Mouse (Mus musculus) left cerebral cortex, postnatal 25 days (tissue): ENCODE data around the gene Pttg1. TPM values are rescaled to one million over a fixed set of nuclear protein-coding genes. Genes with fewer than 3 reads are reported as not detected.

ENCODE experiments used
- DNase-seq, 2 experiments: peaks; one replicate each; pipeline ENCODE4 v3.0.0; 2022; ENCODE audit warnings: low spot score in 2 of 2, mixed read lengths in 1 of 2
- intact Hi-C: fragments of 180-260 bp; cut with DNase I; formaldehyde crosslinking; loops from one replicate; pipeline ENCODE4 v1.15.1; 2025
- total RNA-seq, 2 experiments: library from RNA; stranded (reverse); gene quantifications; 2 replicates each; pipeline ENCODE4 v1.2.3; 2021

Pttg1 gene
- 10 to 100 TPM; 25.5 to 27.4 TPM for total RNA-seq

DNA sequence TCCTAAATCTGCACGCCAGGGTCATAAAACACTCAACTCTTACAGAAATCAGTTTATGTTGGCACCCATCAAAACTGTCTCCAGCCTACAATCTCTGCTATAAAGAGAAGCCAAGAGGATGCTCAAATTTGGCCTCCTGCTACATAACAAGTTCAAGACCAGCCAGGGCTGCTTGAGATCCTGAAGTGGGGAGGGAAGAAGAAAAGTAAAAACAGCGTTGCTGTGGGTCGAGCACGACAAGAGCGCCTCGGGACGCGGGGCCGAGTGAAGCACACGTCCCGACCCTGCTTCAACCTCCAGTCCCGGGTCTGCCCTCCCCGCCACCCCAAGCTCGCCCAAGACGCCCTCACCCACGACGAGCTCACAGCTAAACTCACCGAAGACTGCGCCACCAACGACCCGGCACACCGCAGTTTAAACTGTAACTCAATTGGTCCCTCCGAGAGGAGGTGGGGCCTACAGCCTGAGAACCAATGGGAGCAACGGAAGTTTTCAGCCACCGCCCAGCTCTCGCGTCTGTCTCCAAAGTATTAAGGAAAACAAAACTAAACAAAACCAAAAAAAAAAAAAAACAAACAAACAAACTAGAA is at the start of gene Pttg1:
Gene Pttg1 (minus strand): TSS at position 428 of the 590 bp plus-strand sequence.
- intact Hi-C loops = no loop called here
- peak; percentile 60 to 81 for DNase-seq

DNA sequence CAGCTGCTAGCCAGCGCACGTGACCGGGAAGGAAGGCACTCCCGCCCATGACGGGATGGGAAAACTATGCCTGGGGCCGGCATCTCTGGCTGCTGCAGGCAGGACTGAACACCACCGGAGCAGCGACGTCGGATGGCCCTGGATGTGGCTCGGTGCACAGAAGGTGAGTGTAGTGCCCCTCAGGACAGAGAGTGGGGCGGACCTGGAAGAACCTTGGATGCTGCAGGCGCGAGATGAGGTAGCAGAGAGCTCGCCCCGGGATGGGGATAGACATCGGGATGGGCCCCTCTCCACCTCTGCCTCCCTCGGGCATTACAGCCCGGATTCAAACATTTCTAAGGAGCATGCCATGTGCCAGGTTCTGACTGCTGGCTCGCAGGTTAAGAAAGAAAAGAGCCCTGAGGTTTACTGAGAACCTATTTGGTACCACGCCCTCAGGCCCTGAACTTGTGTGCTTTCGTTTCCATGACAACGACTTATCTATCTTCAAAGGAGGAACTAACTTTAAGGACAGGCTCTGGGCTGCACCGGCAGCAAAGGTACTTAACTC is 48.2 kb upstream of the Pttg1 start, which contains the start of gene C1qtnf2:
Gene C1qtnf2 (plus strand): TSS at position 52 of the 550 bp plus-strand sequence.
- intact Hi-C loops = no loop called here
- DNase-seq = no peak

DNA sequence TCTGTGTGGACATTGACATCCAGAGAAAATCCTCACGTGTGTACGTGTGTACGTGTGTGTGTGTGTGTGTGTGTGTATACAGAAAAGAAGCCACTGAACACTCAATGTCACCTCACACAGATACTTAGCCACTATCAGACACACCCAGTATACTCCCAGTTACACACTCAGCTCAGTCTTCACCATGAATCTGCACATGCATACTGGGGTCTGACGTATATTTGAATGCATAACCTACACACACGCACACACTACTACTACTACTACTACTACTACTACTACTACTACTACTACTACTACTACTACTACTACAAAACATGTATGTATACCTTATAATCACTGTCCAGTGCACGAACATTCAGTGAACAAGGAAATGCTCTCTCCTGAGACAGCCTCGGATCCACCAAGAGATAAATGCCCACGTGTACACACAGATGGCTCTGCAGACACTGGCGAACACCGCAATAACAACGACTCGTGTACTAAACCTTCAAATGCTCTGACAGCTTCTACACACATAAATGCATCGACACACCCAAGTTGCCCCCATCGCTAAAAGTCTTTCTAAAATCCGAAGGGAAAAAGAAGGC is 47.7 kb upstream of the Pttg1 start:
- intact Hi-C loops = no loop called here

DNA sequence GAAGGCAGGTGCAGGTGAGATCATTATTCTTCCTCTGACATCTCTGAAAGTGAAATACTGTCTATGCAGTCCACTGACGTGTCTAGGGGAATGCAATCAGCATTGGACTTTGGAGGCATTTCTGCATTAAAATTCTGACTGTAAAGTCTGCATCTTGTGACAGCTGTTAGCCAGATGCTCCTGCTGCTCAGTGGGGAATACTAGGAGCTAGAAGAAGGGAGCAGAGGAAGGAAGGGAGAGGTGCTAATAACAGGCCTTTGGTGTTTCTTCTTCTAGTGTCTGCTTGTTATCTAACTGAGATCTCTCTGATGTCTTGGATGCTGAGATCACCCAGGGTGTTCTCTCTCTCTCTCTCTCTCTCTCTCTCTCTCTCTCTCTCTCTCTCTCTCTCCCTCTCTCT is 47.1 kb upstream of the Pttg1 start:
- intact Hi-C loops = no loop called here
- no peak for DNase-seq

More for the DNA sequence above, 47.7 kb upstream of the Pttg1 start:
- no peak for DNase-seq

DNA sequence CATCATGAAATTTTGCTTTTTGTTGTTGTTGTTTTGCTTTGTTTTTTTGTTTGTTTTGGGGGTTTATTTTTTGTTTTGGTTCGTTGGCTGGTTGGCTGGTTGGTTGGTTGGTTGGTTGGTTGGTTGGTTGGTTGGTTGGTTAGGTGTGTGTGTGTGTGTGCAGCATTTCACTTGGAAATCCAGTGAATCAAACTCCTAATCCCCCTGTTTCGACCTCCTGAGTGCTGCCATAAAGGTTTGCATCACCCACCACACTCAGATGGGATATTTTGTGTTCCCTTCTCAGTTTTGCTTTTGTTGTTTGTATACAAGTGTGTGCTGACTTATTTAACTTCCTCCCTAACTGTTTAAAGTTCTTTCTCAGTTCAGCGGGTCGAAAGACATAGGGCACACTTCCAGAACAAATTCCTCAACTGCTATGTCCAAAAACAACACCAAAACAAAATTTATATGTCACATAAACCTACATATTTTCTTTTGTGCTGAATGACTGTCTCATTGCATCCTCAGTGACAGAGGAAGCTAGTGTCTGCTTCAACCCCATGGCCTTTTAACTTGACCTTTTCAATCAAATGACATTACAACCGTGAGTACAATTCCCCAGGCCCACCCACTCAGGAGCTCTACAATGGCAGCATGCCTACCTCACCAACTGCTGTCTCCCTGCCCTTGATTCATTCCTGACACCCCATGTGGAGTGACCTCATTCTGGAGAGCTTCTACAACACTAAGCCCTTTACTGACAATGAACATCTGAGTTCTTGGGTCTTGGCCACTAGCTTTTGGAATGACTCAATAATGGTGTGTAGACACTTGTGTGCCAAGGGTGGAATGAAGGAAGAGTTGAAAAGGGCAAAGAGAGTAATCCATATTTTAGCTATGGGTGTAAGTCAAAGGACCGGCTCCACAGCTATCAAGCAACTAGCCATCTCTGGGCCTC is 45.1 kb upstream of the Pttg1 start:
- no peak for DNase-seq
- intact Hi-C loops = no loop called here

DNA sequence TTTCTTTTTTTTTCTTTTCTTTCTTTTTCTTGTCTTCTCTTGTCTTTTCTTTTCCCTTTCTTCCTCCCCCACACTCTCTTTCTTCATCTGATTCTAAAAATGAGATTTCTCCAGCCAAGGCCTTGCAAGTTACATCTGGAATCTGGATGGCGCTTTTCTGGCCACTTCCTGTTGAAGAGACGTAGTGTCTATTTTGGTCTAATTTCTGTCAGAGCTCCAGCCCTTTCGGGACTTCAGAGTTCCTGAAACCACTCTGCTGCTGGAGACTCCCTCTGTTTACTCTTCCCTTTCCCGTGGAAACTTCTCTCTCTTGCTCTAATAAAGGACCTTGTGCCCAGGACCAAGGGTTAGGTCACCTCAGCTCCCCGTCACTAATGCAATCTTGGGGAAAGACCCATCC is 44.1 kb upstream of the Pttg1 start:
- intact Hi-C loops = no loop called here
- DNase-seq = no peak

DNA sequence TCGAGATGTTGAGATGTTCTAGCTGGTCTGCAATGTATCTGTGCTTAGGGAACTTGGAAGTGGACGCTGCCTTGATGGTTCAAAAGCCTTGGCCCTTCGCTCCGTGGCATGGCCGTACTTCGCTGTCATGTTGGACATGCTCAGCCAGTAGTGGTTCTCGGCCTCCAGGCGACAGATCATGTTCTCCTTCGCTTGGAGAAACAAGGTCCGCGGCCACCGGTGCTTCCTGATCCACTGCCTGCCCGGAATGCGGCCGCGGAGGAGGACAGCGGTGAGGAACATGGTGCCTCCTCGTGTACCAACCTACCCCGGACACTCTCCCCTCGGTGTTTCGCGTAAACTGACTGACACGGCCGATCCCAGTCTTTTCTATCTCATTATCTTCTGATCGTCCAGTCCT is 37.2 kb upstream of the Pttg1 start:
- intact Hi-C loops = no loop called here
- DNase-seq = no peak

DNA sequence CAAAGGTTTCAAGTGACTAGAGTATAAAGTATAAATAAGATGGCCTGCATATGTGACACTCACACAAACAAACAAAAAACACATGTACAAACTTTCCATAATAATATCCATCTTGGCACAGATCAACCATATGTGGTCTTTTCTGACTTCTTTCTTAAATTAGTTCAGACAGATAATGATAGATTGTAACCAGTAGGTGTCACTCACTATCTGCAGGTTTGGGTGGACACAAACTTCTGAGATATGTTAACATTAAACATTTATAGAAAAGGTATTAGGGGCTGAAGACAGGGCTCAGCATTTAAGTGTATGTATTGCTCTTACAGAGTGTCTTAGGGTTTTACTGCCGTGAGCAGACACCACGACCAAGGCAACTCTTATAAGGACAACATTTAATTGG is 26.2 kb upstream of the Pttg1 start:
- DNase-seq = no peak
- intact Hi-C loops = loop anchor here (2.0 kb wide), 1 partner anchor 41 kb away; no protein-coding TSS in a partner anchor

DNA sequence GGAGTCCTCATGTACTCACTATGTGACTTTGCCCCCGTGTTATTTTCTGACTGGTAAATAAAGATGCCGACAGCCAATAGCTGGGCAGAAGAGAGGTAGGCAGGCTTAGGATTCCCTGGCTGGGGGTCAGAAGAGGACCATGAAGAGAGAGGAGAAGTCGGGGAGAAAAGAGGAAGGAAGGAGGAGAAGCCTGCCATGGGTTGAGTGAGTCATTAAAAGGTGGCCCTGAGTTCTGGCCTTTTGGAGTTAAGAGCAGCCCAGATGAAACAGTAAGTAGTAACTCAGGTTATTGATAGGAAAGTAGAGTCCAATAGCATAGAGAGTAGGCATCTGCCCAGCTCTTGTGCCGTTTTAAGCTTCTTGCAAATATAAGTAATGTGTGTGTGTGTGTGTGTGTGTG is 25.3 kb upstream of the Pttg1 start:
- intact Hi-C loops = no loop called here
- DNase-seq = no peak

DNA sequence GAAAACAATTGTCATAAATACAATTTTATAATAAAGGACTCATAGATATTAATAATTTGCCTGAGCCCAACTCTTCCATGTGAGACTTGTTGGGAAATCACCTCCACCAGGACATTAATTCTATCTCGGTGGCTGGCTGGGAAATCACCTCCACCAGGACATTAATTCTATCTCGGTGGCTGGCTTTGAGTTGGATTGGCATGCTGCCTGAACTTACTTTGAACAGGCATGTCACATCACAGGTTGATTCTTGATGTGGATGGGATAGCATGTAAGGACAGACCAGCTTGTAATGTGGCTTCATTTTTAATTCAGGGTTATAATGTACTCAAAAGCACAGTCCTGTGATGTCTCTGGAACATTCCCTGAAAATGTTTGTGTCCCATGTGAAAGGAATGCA is 23.9 kb upstream of the Pttg1 start:
- intact Hi-C loops = no loop called here
- DNase-seq = no peak

DNA sequence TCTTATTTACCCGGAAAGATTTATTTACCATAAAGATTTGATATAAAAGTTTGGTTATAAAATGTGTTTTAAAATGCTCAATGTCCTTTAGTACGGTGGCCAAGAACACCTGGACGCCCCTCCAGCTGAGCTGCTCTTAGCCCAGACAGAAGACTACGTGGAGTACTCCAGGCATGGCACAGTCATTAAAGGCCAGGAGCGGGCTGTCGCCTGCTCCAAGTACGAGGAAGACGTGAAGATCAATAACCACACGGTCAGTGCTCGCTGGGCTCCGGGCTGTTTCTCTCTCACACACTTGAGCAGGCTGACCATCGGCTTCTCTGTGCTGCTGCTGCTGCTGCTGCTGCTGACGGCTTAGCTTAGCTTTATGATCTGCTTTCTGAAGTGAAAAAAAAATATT is 17.1 kb upstream of the Pttg1 start:
- intact Hi-C loops = loop anchor here (5.0 kb wide), 1 partner anchor 289 kb away; no protein-coding TSS in a partner anchor
- DNase-seq = no peak

DNA sequence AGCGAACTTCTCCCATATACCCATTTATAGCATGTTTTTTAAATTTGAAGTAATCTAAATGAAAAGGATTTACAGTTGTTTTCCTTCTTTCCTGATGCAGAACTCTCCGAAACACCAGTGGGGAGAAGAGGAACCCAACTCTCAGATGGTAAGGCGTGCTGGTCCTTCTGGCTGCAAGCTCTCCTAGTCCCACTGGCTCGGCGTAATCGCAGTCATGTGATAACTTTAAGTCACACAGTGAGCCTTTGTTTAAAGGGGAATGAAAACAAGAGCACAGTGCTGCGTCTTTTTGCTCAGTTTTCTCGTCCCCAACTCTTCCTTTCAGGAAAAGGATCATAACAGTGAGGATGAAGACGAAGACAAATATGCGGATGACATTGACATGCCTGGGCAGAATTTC is 15.1 kb upstream of the Pttg1 start:
- no peak for DNase-seq
- intact Hi-C loops = loop anchor here (5.0 kb wide), 1 partner anchor 291 kb away; no protein-coding TSS in a partner anchor

DNA sequence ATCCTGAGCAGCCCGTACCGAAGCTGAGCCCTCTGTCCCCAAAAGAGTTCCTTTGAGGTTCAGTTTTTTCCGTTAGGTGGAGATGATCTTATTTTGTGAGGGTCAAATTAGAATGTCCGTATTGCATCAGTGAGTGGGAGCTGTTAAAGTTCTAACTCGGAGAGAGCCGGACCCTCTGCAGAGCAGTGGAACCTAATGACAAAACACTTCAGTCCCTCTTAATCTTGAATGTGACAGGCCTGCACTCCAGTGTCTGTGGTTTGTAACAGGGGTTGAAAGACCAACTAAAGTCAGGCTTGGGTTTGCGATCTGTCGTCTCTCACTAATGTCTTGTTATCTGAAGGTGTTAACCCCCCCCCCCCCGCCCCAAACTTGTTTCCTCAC is 8.0 kb upstream of the Pttg1 start:
- intact Hi-C loops = no loop called here
- DNase-seq = no peak

DNA sequence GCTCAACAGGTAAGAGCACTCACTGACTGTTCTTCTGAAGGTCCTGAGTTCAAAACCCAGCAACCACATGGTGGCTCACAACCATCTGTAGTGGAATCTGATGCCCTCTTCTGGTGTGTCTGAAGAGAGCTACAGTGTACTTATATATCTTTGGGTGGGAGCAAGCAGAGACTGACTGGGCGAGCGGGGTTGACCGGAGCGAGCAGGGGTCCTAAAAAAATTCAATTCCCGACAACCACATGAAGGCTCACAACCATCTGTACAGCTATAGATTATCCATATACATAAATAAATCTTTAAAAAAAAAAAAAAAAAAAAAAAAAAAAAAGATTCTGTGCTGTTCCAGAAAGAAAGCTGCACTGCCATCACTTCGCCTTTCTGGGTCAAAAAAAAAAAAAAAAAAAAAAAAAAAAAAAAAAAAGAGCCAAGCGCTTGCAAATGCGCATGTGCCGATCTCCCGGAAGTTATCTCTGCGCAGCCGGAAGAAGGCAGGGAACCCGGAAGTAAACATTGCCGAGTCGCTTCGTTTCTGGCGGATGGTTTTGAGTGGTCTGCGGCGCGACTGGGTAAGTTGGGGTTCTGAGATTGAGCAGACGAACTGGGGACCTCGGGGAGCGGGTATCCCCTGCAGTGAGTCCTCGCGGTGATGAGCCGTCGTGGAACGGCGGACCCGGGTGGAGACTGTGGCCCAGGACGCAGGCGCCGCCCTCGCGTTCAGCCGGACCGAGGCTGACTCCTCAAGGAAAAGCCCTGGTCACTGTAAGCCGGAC is 7.4 kb upstream of the Pttg1 start, which contains the start of gene Slu7:
Gene Slu7 (plus strand): TSS at position 491 of the 770 bp plus-strand sequence.
- DNase-seq = peak; percentile 59 to 74
- intact Hi-C loops = no loop called here

DNA sequence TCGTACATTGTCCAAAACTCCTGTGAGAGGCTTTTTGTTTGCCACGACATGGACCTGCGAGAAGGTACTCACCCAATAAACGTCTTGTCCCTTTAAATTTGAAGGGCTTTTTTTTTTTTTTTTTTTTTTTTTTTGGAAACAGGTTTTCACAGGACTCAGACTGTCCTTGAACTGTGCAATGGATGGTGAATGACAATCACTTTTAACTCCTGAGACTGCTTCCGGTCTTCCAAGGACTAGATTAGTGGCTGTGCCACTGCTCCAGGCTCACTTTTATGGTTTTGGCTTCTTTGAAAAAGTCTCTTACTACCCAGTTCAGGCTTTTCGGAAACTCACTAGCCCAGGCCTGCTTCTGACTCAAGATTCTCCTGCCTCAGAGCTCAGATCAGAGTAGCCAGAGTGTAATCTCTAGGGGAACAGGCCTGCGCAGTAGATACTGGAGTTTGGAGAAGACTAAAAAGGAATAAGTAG is 398 bp upstream of the Pttg1 start:
- intact Hi-C loops = no loop called here
- no peak for DNase-seq

DNA sequence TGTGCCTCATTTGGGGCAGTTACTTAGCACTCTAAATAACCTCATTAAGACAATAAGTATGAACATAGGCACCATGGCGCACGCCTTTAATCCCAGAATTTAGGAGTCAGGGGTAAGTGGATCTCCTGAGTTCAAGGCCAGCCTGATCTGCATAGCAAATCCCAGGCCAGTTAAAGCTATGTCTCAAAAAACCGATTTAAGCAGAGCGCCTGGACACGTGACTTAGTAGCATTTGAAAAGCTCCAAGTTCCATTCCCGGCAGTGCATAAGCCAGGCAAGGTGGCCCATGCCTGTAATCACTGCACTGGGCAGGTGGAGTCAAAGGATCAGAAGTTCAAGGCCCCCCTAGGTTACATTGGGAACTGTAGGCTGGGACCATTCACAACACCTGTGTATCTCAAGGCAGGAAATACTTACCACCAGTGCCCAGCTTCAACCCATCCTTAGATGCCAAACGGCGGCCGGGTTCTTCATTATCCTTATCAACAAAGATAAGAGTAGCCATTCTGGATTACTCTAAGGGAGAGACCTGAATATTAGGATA is 813 bp downstream of the Pttg1 start:
- intact Hi-C loops = no loop called here
- no peak for DNase-seq

DNA sequence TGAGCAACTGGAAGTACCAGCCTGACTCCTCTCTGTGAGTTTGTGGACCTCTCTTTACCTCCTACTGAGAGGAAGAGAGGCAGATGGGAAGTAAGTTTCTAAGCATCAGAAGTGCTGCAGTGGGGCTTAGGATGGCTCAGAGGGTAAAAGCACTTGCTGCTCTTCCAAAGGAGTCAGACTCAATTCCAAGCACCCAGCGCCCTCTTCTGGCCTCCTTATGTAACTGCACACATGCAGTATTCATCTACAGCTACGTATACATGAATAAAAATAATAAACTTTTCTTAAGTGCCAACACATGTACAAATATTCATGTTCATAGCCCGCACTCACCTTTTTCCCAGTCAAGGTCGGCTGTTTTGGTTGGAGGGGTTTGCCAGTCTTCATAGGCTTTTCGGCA is 1.7 kb downstream of the Pttg1 start:
- DNase-seq = no peak
- intact Hi-C loops = no loop called here

DNA sequence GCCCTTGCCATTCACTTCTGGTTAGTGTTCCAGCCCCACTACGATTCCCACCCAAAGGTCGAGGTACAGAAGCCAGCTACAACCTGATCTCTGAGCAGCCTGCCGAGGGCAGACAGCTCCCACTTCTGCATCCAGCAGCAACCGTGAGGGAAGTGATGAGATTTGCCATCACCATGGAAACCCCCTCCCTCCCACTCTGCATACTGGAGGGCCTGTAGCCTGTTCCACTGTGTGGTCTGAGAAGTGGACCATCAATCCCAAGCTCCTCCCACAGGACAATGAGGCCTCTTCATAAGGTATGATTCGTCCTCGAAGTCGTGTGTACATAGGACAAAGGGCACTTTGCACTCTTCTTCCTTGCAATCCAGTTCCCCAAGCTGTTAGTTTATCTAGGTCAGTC is 8.8 kb downstream of the Pttg1 start:
- intact Hi-C loops = loop anchor here (10.0 kb wide), 1 partner anchor 992 kb away; no protein-coding TSS in a partner anchor
- peak in 1 of 2 experiments; percentile 12 for DNase-seq
